Mouse (Mus musculus): ENCODE results near the gene Saa2. TPM values are rescaled to one million over a fixed set of nuclear protein-coding genes. Genes with fewer than 3 reads are reported as not detected.

The Saa2 gene
- polyA plus RNA-seq, 1 experiment from 2014 or later: not detected

- Histone ChIP-seq H3K4me1 (no peaks in the 10 kb centered on the region), H3K4me2 (no peak overlapping the region), H3K36me3 (peaks cover 80% of the 10 kb centered on the region), H3K27me3 (no peaks in the 10 kb centered on the region), H3K9ac (no peak overlapping the region), H3K27ac (no peak overlapping the region), H3K9me3 (no peaks in the 10 kb centered on the region), H3K4me3 (no peak overlapping the region)
- ATAC-seq (ENCODE audit: insufficient number of reproducible peaks, insufficient read depth, low FRiP score, low TSS enrichment, low read depth): no peak
These were observed 15.8 kb downstream of the Saa2 start for GRCm38 (mm10) chr7:46767371-46767770.

GRCm38 (mm10) chr7:46768451-46768850 lies 16.9 kb downstream of the Saa2 start:
- Histone ChIP-seq H3K4me2 (no peak overlapping the region), H3K4me3 (no peak overlapping the region), H3K4me1 (no peaks in the 10 kb centered on the region), H3K27me3 (no peaks in the 10 kb centered on the region), H3K9me3 (no peaks in the 10 kb centered on the region), H3K27ac (no peak overlapping the region), H3K9ac (no peak overlapping the region), H3K36me3 (peaks cover 79% of the 10 kb centered on the region)
- no peak for ATAC-seq (ENCODE audit: insufficient number of reproducible peaks, insufficient read depth, low FRiP score, low TSS enrichment, low read depth)
- 91% methylated on average over 7 of the region's 7 CpGs for WGBS

GRCm38 (mm10) chr7:46770706-46771105 lies 19.1 kb downstream of the Saa2 start:
- 67% methylated on average over 4 of the region's 4 CpGs for WGBS

DNA sequence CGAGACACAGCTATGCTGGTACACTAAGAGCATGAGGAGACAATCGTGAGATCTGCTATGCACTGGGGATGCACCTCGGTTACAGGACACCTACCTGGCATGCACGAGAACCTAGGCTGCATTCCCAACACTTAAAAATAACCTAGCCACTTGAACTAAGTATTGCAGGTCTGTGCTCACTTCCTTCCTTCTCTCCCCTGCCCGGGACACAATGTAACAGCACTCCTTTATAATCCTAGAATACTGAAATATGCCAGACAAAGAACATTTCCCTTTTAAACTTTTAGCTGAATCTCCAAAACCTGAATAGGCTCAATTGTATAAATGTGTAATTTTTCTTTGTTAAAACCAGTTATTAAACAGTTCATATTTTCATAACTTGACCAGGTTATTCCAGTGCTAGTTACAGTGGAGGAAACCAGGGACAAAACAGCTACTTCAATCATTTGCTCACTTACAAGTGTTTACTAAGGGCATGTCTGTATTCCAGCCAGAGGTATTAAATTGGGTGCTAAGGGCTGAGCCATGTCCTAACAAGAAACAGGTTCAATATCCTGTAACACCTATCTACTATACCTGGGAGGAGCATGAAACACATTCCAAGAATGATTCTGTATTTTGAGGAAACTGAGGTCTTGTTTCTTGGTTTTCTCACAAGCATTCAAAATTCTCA lies 37.7 kb downstream of the Saa2 start:
- 88% methylated on average over 5 of the region's 5 CpGs for WGBS
- no peak overlapping the region for H3K4me2 ChIP-seq
- H3K9me3 ChIP-seq: no peaks in the 10 kb centered on the region
- H3K9ac ChIP-seq: no peak overlapping the region
- no peak overlapping the region for H3K27ac ChIP-seq
- H3K4me1 ChIP-seq: no peaks in the 10 kb centered on the region
- H3K27me3 ChIP-seq: no peaks in the 10 kb centered on the region
- ATAC-seq (ENCODE audit: insufficient number of reproducible peaks, insufficient read depth, low FRiP score, low TSS enrichment, low read depth): no peak
- H3K36me3 ChIP-seq: peaks cover 50% of the 10 kb centered on the region
- H3K4me3 ChIP-seq: no peak overlapping the region

More at GRCm38 (mm10) chr7:46770706-46771105, 19.1 kb downstream of the Saa2 start:
- H3K9ac ChIP-seq: no peak overlapping the region
- no peaks in the 10 kb centered on the region for H3K4me1 ChIP-seq
- no peaks in the 10 kb centered on the region for H3K27me3 ChIP-seq
- no peak overlapping the region for H3K4me3 ChIP-seq
- no peak overlapping the region for H3K27ac ChIP-seq
- no peaks in the 10 kb centered on the region for H3K9me3 ChIP-seq
- H3K36me3 ChIP-seq: peaks cover 85% of the 10 kb centered on the region
- H3K4me2 ChIP-seq: no peak overlapping the region
- ATAC-seq (ENCODE audit: insufficient number of reproducible peaks, insufficient read depth, low FRiP score, low TSS enrichment, low read depth): no peak

DNA sequence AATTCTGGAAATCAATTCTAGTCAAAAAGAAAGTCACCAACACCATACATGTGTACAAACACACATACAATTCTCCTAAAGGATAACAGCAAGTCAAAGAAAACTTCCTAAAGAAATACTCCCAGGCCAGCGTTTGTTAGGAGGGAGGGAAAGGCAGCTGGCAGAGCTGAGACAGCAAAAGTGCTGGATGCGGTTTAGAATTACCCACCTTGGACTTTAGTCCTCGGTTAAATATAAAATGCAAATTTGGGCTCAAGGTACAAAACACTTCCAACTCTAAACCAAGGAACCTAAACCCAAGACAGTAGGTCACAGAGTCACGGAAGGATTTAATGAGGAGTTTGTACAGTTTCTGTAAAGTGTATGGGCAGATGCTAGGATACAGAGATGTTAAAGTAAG lies 42.3 kb downstream of the Saa2 start:
- H3K27me3 ChIP-seq: no peaks in the 10 kb centered on the region
- H3K36me3 ChIP-seq: peaks cover 13% of the 10 kb centered on the region
- no peak for ATAC-seq (ENCODE audit: insufficient number of reproducible peaks, insufficient read depth, low FRiP score, low TSS enrichment, low read depth)
- no peaks in the 10 kb centered on the region for H3K9me3 ChIP-seq
- no peak overlapping the region for H3K27ac ChIP-seq
- no peak overlapping the region for H3K4me2 ChIP-seq
- H3K4me3 ChIP-seq: no peak overlapping the region
- 87% methylated on average over 4 of the region's 4 CpGs for WGBS
- H3K4me1 ChIP-seq: peaks cover 17% of the 10 kb centered on the region
- no peak overlapping the region for H3K9ac ChIP-seq

DNA sequence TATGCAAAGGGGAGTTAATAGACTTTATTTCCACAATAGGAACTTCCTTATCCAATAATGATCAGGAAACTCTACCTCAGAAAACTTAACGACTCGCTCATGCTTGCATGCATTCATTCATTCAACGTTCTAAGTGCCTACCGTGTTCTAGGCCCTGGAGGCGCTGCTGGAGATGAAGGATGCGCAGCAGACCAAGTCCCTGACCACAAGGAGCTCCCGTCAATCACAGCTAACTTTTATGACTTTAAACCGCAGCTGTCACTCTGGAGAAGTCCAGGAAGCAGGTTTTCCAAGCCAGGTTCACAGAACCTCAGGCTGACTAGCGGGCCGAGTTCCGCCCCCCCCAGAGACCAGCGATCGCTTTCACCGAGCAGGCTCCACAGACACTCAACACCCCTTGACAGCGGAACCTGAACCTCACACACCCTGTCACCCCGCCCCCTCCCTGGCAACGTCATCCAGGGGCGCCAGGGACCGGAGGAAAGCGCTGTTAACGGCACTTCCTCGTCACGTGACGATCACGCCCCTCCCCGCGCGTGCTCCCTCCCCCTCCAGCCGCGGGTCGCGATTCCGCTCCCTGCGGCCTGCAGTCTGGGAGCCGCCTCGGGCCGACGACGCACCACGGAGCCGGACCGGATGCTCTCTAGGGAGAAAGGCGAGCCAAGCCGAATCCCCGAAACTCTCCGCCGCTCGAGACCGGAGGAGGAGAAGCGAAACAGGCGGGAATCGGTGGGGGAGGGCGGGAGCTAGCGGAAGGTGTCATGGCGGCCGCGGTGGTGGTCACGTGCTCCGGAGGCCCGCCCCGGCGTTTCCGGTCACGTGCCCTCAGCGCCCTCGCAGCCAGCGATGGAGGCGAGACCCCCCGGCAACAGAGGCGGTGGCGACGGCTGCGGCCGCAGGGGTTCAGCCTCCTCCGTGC lies 44.0 kb downstream of the Saa2 start, which contains the start of the genes Hps5 and Gtf2h1:
Hps5 (minus strand) TSS at position 778 of the 919 bp plus-strand sequence.
Gtf2h1 (plus strand) TSS at position 817 of the 919 bp plus-strand sequence.
- Histone ChIP-seq H3K4me1 (peaks cover 17% of the 10 kb centered on the region), H3K9me3 (no peaks in the 10 kb centered on the region), H3K4me3 (peak within 1 kb of the TSS; percentile 97), H3K4me2 (peak within 1 kb of the TSS; percentile 93), H3K9ac (peak within 1 kb of the TSS; percentile 96), H3K36me3 (peaks cover 13% of the 10 kb centered on the region), H3K27ac (peak within 1 kb of the TSS; percentile 85), H3K27me3 (no peaks in the 10 kb centered on the region)
- peak; percentile 95 for ATAC-seq (ENCODE audit: insufficient number of reproducible peaks, insufficient read depth, low FRiP score, low TSS enrichment, low read depth)
- under 1% methylated on average over 75 of the region's 75 CpGs for WGBS

DNA sequence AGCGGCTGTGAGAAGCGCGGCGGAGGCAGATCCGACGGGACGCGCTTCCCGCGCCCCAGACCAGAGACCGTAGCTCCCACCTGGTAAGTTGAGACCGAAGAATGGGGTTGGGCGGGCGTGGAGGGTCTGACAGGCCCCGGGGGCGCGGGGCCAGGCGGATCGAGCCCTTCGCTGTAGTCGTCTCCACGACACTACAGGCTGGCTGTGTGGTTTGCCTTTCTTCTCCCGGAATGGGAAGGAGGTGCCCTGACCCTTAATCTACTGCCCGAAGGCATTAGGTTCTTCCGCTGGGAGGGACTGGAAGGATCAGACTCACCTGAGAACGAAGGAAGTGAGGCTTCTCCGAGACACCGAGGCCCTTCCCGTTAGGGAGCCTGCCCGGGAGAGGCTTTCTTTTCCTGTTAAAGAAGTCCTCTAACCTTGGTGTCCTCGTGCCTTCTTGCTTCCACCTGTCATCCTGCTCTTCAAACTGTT lies 44.7 kb downstream of the Saa2 start:
- H3K27ac ChIP-seq: peak overlapping the region; percentile 85
- no peaks in the 10 kb centered on the region for H3K9me3 ChIP-seq
- peaks cover 17% of the 10 kb centered on the region for H3K4me1 ChIP-seq
- ATAC-seq (ENCODE audit: insufficient number of reproducible peaks, insufficient read depth, low FRiP score, low TSS enrichment, low read depth): no peak
- peaks cover 19% of the 10 kb centered on the region for H3K36me3 ChIP-seq
- peak overlapping the region; percentile 93 for H3K4me2 ChIP-seq
- H3K4me3 ChIP-seq: peak overlapping the region; percentile 97
- peak overlapping the region; percentile 96 for H3K9ac ChIP-seq
- no peaks in the 10 kb centered on the region for H3K27me3 ChIP-seq
- WGBS: under 1% methylated on average over 31 of the region's 31 CpGs

- Histone ChIP-seq H3K36me3 (peaks cover 22% of the 10 kb centered on the region), H3K4me1 (peaks cover 17% of the 10 kb centered on the region), H3K9me3 (no peaks in the 10 kb centered on the region), H3K27ac (no peak overlapping the region), H3K4me3 (peak overlapping the region; percentile 97), H3K27me3 (no peaks in the 10 kb centered on the region), H3K9ac (peak overlapping the region; percentile 96), H3K4me2 (peak overlapping the region; percentile 93)
- WGBS: 51% methylated on average over 6 of the region's 6 CpGs
- ATAC-seq (ENCODE audit: insufficient number of reproducible peaks, insufficient read depth, low FRiP score, low TSS enrichment, low read depth): no peak
These were observed 45.2 kb downstream of the Saa2 start for GRCm38 (mm10) chr7:46796779-46797178.

Other genes starting within 250 kb of the Saa2 start
- gene Sergef, start 112.0 kb upstream of the Saa2 start, polyA plus RNA-seq (2015; fragmentation: Nextera tagmentation; extraction: Ambion mirVana): 15.4 and 17.1 TPM in 2 replicates
- 0.25 and 0.34 TPM in 2 replicates for gene Tph1, start 79.3 kb upstream of the Saa2 start, polyA plus RNA-seq (2015; fragmentation: Nextera tagmentation; extraction: Ambion mirVana)
- gene Saal1, start 41.1 kb upstream of the Saa2 start, polyA plus RNA-seq (2015; fragmentation: Nextera tagmentation; extraction: Ambion mirVana): 33.3 and 35.8 TPM in 2 replicates
- gene Saa3, start 36.1 kb upstream of the Saa2 start, polyA plus RNA-seq (2015; fragmentation: Nextera tagmentation; extraction: Ambion mirVana): 0.11 and 0.13 TPM in 2 replicates
- gene Saa4, start 19.2 kb upstream of the Saa2 start, polyA plus RNA-seq (2015; fragmentation: Nextera tagmentation; extraction: Ambion mirVana): 0.21 TPM in 1 of 2 replicates, not detected in the other
- 0.78 TPM in 1 of 2 replicates, not detected in the other for gene Saa1, start 8.8 kb upstream of the Saa2 start, polyA plus RNA-seq (2015; fragmentation: Nextera tagmentation; extraction: Ambion mirVana)
- gene Hps5, start 44.3 kb downstream of the Saa2 start, polyA plus RNA-seq (2015; fragmentation: Nextera tagmentation; extraction: Ambion mirVana): 25.0 and 25.7 TPM in 2 replicates
- 50.8 and 53.6 TPM in 2 replicates for gene Gtf2h1, start 44.3 kb downstream of the Saa2 start, polyA plus RNA-seq (2015; fragmentation: Nextera tagmentation; extraction: Ambion mirVana)
- 1,326 and 1,347 TPM in 2 replicates for gene Ldha, start 89.7 kb downstream of the Saa2 start, polyA plus RNA-seq (2015; fragmentation: Nextera tagmentation; extraction: Ambion mirVana)
- gene Ldhc, start 109.4 kb downstream of the Saa2 start, polyA plus RNA-seq (2015; fragmentation: Nextera tagmentation; extraction: Ambion mirVana): not detected in 2 replicates
- gene Tsg101, start 168.2 kb downstream of the Saa2 start, polyA plus RNA-seq (2015; fragmentation: Nextera tagmentation; extraction: Ambion mirVana): 198 TPM in 2 replicates
- gene Uevld, start 206.7 kb downstream of the Saa2 start, polyA plus RNA-seq (2015; fragmentation: Nextera tagmentation; extraction: Ambion mirVana): 10.3 and 11.2 TPM in 2 replicates
- not detected in 2 replicates for gene Gm9999, start 231.8 kb downstream of the Saa2 start, polyA plus RNA-seq (2015; fragmentation: Nextera tagmentation; extraction: Ambion mirVana)

All from embryonic facial prominence, embryonic 13.5 days (tissue).